30 mouse cellular contexts compared by ENCODE assay signal in genomic region chr2:46012716-46013115, GRCm38 (mm10).
DNase-seq lines count a peak whose midpoint lies in the region; ATAC-seq and TF ChIP-seq lines count a peak whose summit lies in the region.
"Had no signal": no experiment of that assay in that cellular context is flagged by ENCODE, and none has a peak within 500 bp of the region (broad histone marks: within the 10 kb centered on the region; RNA-seq: fewer than 3 reads in every experiment).

No protein-coding gene starts in this region.

- no peak for TF ChIP-seq EP300 in stomach, postnatal 0 days (optimal IDR thresholded peaks at IDR 0.05)

- H3K4me3 ChIP-seq in layer of hippocampus, adult 2 months: no peak overlapping the region
- H3K4me3 ChIP-seq in stomach, postnatal 0 days (ENCODE audit: low read depth, low read length): no peak overlapping the region
- H3K4me3 ChIP-seq: embryonic facial prominence, embryonic 12.5 days; heart, adult 2 months; heart, embryonic 12.5 days; limb, embryonic 10.5 days; limb, embryonic 15.5 days; lung, embryonic 15.5 days; midbrain, embryonic 13.5 days; stomach, embryonic 15.5 days had no signal

- no peaks in the 10 kb centered on the region for H3K4me1 ChIP-seq in stomach, postnatal 0 days (replicated peaks; ENCODE audit: control insufficient read depth, insufficient read depth)
- H3K4me1 ChIP-seq: embryonic facial prominence, embryonic 12.5 days; heart, embryonic 12.5 days; limb, embryonic 10.5 days; limb, embryonic 15.5 days; lung, embryonic 15.5 days; midbrain, embryonic 13.5 days; stomach, embryonic 15.5 days had no signal

- WGBS in stomach, postnatal 0 days: 89% methylated on average over 1 of the region's 1 CpGs

- ATAC-seq in granulocyte monocyte progenitor cell, adult 5-6 weeks (replicated peaks; ENCODE audit: poor library complexity, severe bottlenecking): peak; percentile 56
- ATAC-seq in stomach, postnatal 0 days (ENCODE audit: low FRiP score, low TSS enrichment): no peak
- ATAC-seq in cerebellum, adult (ENCODE audit: insufficient number of reproducible peaks, low FRiP score, low TSS enrichment): no peak
- ATAC-seq: forebrain, embryonic 14.5 days; midbrain, embryonic 13.5 days had no signal

- H3K27me3 ChIP-seq in stomach, postnatal 0 days (ENCODE audit: control insufficient read depth, insufficient read depth, low read length): no peaks in the 10 kb centered on the region
- H3K27me3 ChIP-seq: embryonic facial prominence, embryonic 12.5 days; heart, embryonic 12.5 days; limb, embryonic 15.5 days; lung, embryonic 15.5 days; midbrain, embryonic 13.5 days; stomach, embryonic 15.5 days had no signal

- H3K9ac ChIP-seq in stomach, postnatal 0 days (ENCODE audit: low read length): no peak overlapping the region
- H3K9ac ChIP-seq: embryonic facial prominence, embryonic 12.5 days; heart, embryonic 12.5 days; hindbrain, embryonic 14.5 days; limb, embryonic 15.5 days; liver, embryonic 14.5 days; lung, embryonic 15.5 days; midbrain, embryonic 13.5 days; stomach, embryonic 15.5 days had no signal

- H3K36me3 ChIP-seq in stomach, postnatal 0 days (ENCODE audit: control insufficient read depth, insufficient read depth, low read length): no peaks in the 10 kb centered on the region
- H3K36me3 ChIP-seq: embryonic facial prominence, embryonic 12.5 days; heart, embryonic 12.5 days; limb, embryonic 10.5 days; limb, embryonic 15.5 days; lung, embryonic 15.5 days; midbrain, embryonic 13.5 days; stomach, embryonic 15.5 days had no signal

- H3K27ac ChIP-seq in layer of hippocampus, adult 2 months: 0 out of 2 replicates have a peak overlapping the region, but pooled peaks have one; percentile 49
- no peak overlapping the region for H3K27ac ChIP-seq in stomach, postnatal 0 days (replicated peaks)
- H3K27ac ChIP-seq: embryonic facial prominence, embryonic 12.5 days; heart, adult 2 months; hindbrain, embryonic 14.5 days; limb, embryonic 10.5 days; limb, embryonic 15.5 days; liver, embryonic 14.5 days; lung, embryonic 15.5 days; midbrain, embryonic 13.5 days; stomach, embryonic 15.5 days had no signal

- no peak for DNase-seq in layer of hippocampus, adult 2 months (ENCODE audit: low spot score in 2 of 2)
- no peak for DNase-seq in layer of hippocampus, adult 18-20 months (ENCODE audit: low spot score in 2 of 2)
- DNase-seq in ES-CJ7 (ENCODE audit: low read depth, low spot score): peak; percentile 2
- DNase-seq in stomach, postnatal 0 days (ENCODE audit: low spot score): no peak
- DNase-seq in heart, adult 11 months: no peak
- no peak for DNase-seq in cerebellum, postnatal 25 days
- DNase-seq: adrenal gland, postnatal 36 days; cerebellum, adult 2 months; cerebellum, postnatal 14 days; gastrocnemius, postnatal 25 days; heart, adult 2 months; kidney, adult 11 months; kidney, postnatal 25 days; layer of hippocampus, postnatal 36 days; lung, postnatal 36 days; retina, postnatal 1 day; right cerebral cortex, postnatal 14 days; thymus, postnatal 25 days had no signal

- H3K4me2 ChIP-seq in stomach, postnatal 0 days (replicated peaks; ENCODE audit: low read depth): no peak overlapping the region
- H3K4me2 ChIP-seq: embryonic facial prominence, embryonic 12.5 days; heart, embryonic 12.5 days; hindbrain, embryonic 14.5 days; limb, embryonic 15.5 days; lung, embryonic 15.5 days; midbrain, embryonic 13.5 days; stomach, embryonic 15.5 days had no signal

- no peaks in the 10 kb centered on the region for H3K9me3 ChIP-seq in stomach, postnatal 0 days (ENCODE audit: control insufficient read depth, low read length)
- H3K9me3 ChIP-seq: embryonic facial prominence, embryonic 12.5 days; heart, embryonic 12.5 days; limb, embryonic 10.5 days; limb, embryonic 15.5 days; lung, embryonic 15.5 days; midbrain, embryonic 13.5 days; stomach, embryonic 15.5 days had no signal

- TF ChIP-seq CTCF in layer of hippocampus, adult 2 months (conservative IDR thresholded peaks at IDR 0.05): peak; percentile 45
- TF ChIP-seq CTCF in stomach, postnatal 0 days (IDR thresholded peaks at IDR 0.05; ENCODE audit: low read depth): peak; percentile 13; the same call in 1 of the 2 replicates
